Mouse (Mus musculus) retina, embryonic 14.5 days (tissue): ENCODE results near the gene Gm21518.
"Not testable (repeated sequence)": the region's sequence is repeated elsewhere in the genome, so short reads cannot be mapped to it uniquely, and the experiment has no call there.

Experiments used
- DNase-seq: peaks from one replicate; pipeline ENCODE4 v3.0.0-alpha.2; 2015; ENCODE audit warnings: low spot score

Gm21518 gene

DNA sequence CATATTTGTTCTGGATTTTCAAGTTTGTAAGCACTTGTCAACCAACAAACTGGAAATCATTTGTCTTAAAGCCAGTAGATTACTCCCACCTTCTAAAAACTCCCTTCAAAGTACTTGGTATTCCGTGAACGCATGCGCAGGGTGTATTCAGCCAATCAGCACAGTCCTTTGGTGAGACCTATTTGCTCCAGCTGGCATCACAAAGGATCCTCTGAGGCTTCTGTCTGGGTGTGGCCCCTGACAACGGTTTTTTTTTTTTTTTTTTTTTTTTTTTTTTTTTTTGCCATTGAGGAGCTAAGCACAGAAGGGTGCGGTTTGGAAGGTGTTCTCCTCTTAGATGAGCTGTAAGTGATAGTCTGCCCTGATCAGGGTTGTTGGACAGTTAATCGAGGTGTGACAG, at the start of gene Gm21518:
Gene Gm21518 (plus strand): TSS at position 301 of the 400 bp plus-strand sequence.
- not testable (repeated sequence) for DNase-seq
